Mouse (Mus musculus): ENCODE measurements around the gene Gm11111.

GRCm38 (mm10) chr5:98575471-98575834, 23.0 kb downstream of the Gm11111 start:
- TF ChIP-seq POLR2A (IDR thresholded peaks at IDR 0.05; ENCODE audit: borderline replicate concordance, extremely low read depth, low read depth, low read length) (no peak), CTCF (IDR thresholded peaks at IDR 0.05; ENCODE audit: insufficient read depth, low read length) (no peak)

All from lung, adult 2 months (tissue).